In genomic region chr7:118593567-118594407, GRCm38 (mm10) we compare ENCODE assay signal across 8 mouse cellular contexts. TPM values are rescaled to one million over a fixed set of nuclear protein-coding genes. Genes with fewer than 3 reads are reported as not detected.
DNase-seq lines count a peak whose midpoint lies in the region; ATAC-seq and TF ChIP-seq lines count a peak whose summit lies in the region.

No protein-coding gene starts in this region.

- peak; percentile 92 for ATAC-seq in forebrain, embryonic 13.5 days
- ATAC-seq in lung, postnatal 0 days = peak; percentile 68

- peak overlapping the region; percentile 97 for H3K27ac ChIP-seq in forebrain, embryonic 13.5 days
- H3K27ac ChIP-seq in lung, postnatal 0 days (ENCODE audit: low read length) = no peak overlapping the region

- DNase-seq in kidney, postnatal 4 days = peak; percentile 59 to 77
- no peak for DNase-seq in kidney, postnatal 36 days
- peak; percentile 77 to 82 for DNase-seq in layer of hippocampus, postnatal 10 days (ENCODE audit: low spot score in 2 of 2)
- peak; percentile 76 for DNase-seq in lung, postnatal 0 days (ENCODE audit: low spot score)
- DNase-seq in right cerebral cortex, postnatal 36 days (ENCODE audit: low spot score in 2 of 2) = peak; percentile 45 to 53
- no peak for DNase-seq in MN1 (ENCODE audit: low spot score)
- DNase-seq in c-Kit-positive CD71-positive TER-119-positive erythroid progenitor cells, embryonic 14.5 days (ENCODE audit: low spot score) = no peak

- no peak for TF ChIP-seq CTCF in lung, postnatal 0 days (IDR thresholded peaks at IDR 0.05)

- H3K9ac ChIP-seq in forebrain, embryonic 13.5 days = no peak overlapping the region
- H3K9ac ChIP-seq in lung, postnatal 0 days (replicated peaks; ENCODE audit: low read depth) = no peak overlapping the region

- no peak for TF ChIP-seq EP300 in lung, postnatal 0 days (IDR thresholded peaks at IDR 0.05)

- no peak overlapping the region; the same call in 1 of the 2 replicates for H3K4me3 ChIP-seq in forebrain, embryonic 13.5 days
- no peak overlapping the region for H3K4me3 ChIP-seq in lung, postnatal 0 days (ENCODE audit: low read depth, low read length)

- peaks cover 54% of the 10 kb centered on the region for H3K4me1 ChIP-seq in forebrain, embryonic 13.5 days
- peaks cover 4% of the 10 kb centered on the region; the same call in 1 of the 2 replicates for H3K4me1 ChIP-seq in lung, postnatal 0 days (ENCODE audit: insufficient read depth, low read depth, low read length)

- H3K4me2 ChIP-seq in forebrain, embryonic 13.5 days = peak overlapping the region; percentile 35
- no peak overlapping the region for H3K4me2 ChIP-seq in lung, postnatal 0 days (replicated peaks; ENCODE audit: low read depth, low read length)

- no peaks in the 10 kb centered on the region for H3K9me3 ChIP-seq in forebrain, embryonic 13.5 days (replicated peaks)
- no peaks in the 10 kb centered on the region for H3K9me3 ChIP-seq in lung, postnatal 0 days (ENCODE audit: low read length)

- WGBS in forebrain, embryonic 13.5 days = 1% methylated on average over 9 of the region's 9 CpGs
- 23% methylated on average over 9 of the region's 9 CpGs for whole genome bisulfite sequencing in lung, postnatal 0 days

- H3K36me3 ChIP-seq in forebrain, embryonic 13.5 days (ENCODE audit: poor library complexity, severe bottlenecking) = no peaks in the 10 kb centered on the region
- no peaks in the 10 kb centered on the region for H3K36me3 ChIP-seq in lung, postnatal 0 days (ENCODE audit: insufficient read depth, low read length)

- H3K27me3 ChIP-seq in forebrain, embryonic 13.5 days = peaks cover 10% of the 10 kb centered on the region
- 0 out of 2 replicates have a peak, but pooled peaks cover 5% of the 10 kb centered on the region for H3K27me3 ChIP-seq in lung, postnatal 0 days (replicated peaks; ENCODE audit: insufficient read depth, low read length)

RNA-seq across cellular contexts. Expression of gene Tmc5, which starts 3.3 kb away (rescaled TPM):
- polyA plus RNA-seq in forebrain, embryonic 13.5 days (2015; fragmentation: Nextera tagmentation; extraction: Ambion mirVana) = 0.28 and 0.37 TPM in 2 replicates
- total RNA-seq in layer of hippocampus, postnatal 10 days (2021) = under 1 TPM; 0.29 to 0.32 TPM
- polyA plus RNA-seq in lung, postnatal 0 days (2015; fragmentation: Nextera tagmentation; extraction: Ambion mirVana) = 0.19 and 0.20 TPM in 2 replicates

RNA-seq across cellular contexts. Expression of gene Tmc7, which starts 9.3 kb away (rescaled TPM):
- polyA plus RNA-seq in forebrain, embryonic 13.5 days (2015; fragmentation: Nextera tagmentation; extraction: Ambion mirVana) = 8.4 and 8.8 TPM in 2 replicates
- total RNA-seq in layer of hippocampus, postnatal 10 days (2021) = 10 to 100 TPM; 18.6 to 19.4 TPM
- polyA plus RNA-seq in lung, postnatal 0 days (2015; fragmentation: Nextera tagmentation; extraction: Ambion mirVana) = 2.0 and 2.4 TPM in 2 replicates

Comparison
In these comparisons a context has a peak if more than half of its experiments do, and no peak if none do; other contexts are left out.
1. DNase-seq: peak in kidney, postnatal 4 days (2 of 2), layer of hippocampus, postnatal 10 days (2 of 2), lung, postnatal 0 days (single experiment) and right cerebral cortex, postnatal 36 days (2 of 2); none in kidney, postnatal 36 days (0 of 2), MN1 (single experiment) and c-Kit-positive CD71-positive TER-119-positive erythroid progenitor cells, embryonic 14.5 days (single experiment).